Comparison of ENCODE assay signal across 8 mouse cellular contexts in the genomic region with DNA sequence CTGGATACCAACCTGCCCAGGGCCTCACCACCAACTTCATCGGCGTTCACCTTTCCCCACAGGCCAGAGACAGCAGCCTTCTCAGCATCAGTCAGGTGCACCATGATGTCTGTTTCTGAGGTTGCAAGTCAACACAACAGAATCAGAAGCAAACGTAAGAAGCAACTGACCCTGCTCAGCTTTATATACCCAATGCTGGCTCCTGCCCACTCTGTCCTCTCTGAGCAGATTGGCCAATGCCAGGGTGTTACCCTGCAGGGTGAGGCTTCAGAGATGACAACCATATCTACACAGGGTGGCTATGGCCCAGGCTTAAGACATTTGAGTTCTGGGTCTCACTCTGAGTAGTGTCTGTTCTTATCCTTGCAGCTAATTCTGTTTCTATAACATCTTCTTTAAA. TPM values are rescaled to one million over a fixed set of nuclear protein-coding genes. Genes with fewer than 3 reads are reported as not detected.
DNase-seq lines count a peak whose midpoint lies in the region; ATAC-seq lines count a peak whose summit lies in the region.

Gene Hbb-bt, minus strand, starts transcription at position 231 of the 400 bp plus-strand sequence.

- no peak within 1 kb of the TSS for H3K9ac ChIP-seq in intestine, embryonic 15.5 days

- no peak within 1 kb of the TSS for H3K4me3 ChIP-seq in intestine, embryonic 15.5 days (replicated peaks)
- H3K4me3 ChIP-seq in midbrain, embryonic 10.5 days, result no peak within 1 kb of the TSS

- no peak within 1 kb of the TSS for H3K27ac ChIP-seq in intestine, embryonic 15.5 days
- no peak within 1 kb of the TSS for H3K27ac ChIP-seq in midbrain, embryonic 10.5 days (replicated peaks)

- no peaks in the 10 kb centered on the region for H3K9me3 ChIP-seq in intestine, embryonic 15.5 days
- H3K9me3 ChIP-seq in midbrain, embryonic 10.5 days (replicated peaks), result no peaks in the 10 kb centered on the region

- H3K27me3 ChIP-seq in intestine, embryonic 15.5 days (replicated peaks), result no peaks in the 10 kb centered on the region
- H3K27me3 ChIP-seq in midbrain, embryonic 10.5 days (ENCODE audit: low read depth, poor library complexity, severe bottlenecking), result no peaks in the 10 kb centered on the region

- no peak within 1 kb of the TSS for H3K4me2 ChIP-seq in intestine, embryonic 15.5 days (replicated peaks)

- 84% methylated on average over 3 of the region's 3 CpGs for WGBS in intestine, embryonic 15.5 days
- WGBS in midbrain, embryonic 10.5 days, result 89% methylated on average over 3 of the region's 3 CpGs

- H3K4me1 ChIP-seq in intestine, embryonic 15.5 days (replicated peaks), result no peaks in the 10 kb centered on the region
- H3K4me1 ChIP-seq in midbrain, embryonic 10.5 days, result no peaks in the 10 kb centered on the region

- ATAC-seq in intestine, embryonic 15.5 days, result peak; percentile 73; the same call in 1 of the 2 replicates

- DNase-seq in adrenal gland, adult 18-20 months (ENCODE audit: low spot score in 2 of 2), result no peak
- DNase-seq in adrenal gland, adult (ENCODE audit: inconsistent age in 2 of 2, low spot score in 1 of 2), result no peak
- DNase-seq in adrenal gland, postnatal 25 days, result no peak
- no peak for DNase-seq in gastrocnemius, postnatal 10 days
- DNase-seq in midbrain, embryonic 10.5 days (ENCODE audit: low spot score), result no peak
- no peak for DNase-seq in ovary, postnatal 14 days (ENCODE audit: low spot score)
- DNase-seq in cerebellum, adult 11 months, result no peak

- H3K36me3 ChIP-seq in intestine, embryonic 15.5 days, result no peaks in the 10 kb centered on the region
- no peaks in the 10 kb centered on the region for H3K36me3 ChIP-seq in midbrain, embryonic 10.5 days

RNA-seq across cellular contexts. Expression of gene Hbb-bt, which starts in this region (rescaled TPM):
- total RNA-seq in adrenal gland, adult 18-20 months (2021), result 100 to 1,000 TPM; 185 to 588 TPM
- 217 and 281 TPM in 2 replicates for total RNA-seq in adrenal gland, postnatal 25 days (2021)
- total RNA-seq in gastrocnemius, postnatal 10 days (2021), result 100 to 1,000 TPM; 105 to 167 TPM
- polyA plus RNA-seq in intestine, embryonic 15.5 days (2015; fragmentation: Nextera tagmentation; extraction: Ambion mirVana), result 2,721 and 2,775 TPM in 2 replicates
- 191 and 345 TPM in 2 replicates for polyA plus RNA-seq in midbrain, embryonic 10.5 days (2016; fragmentation: Nextera tagmentation; extraction: Ambion mirVana)
